Mouse (Mus musculus) liver, embryonic 16.5 days (tissue): ENCODE data around the gene Vmn1r21. TPM values are rescaled to one million over a fixed set of nuclear protein-coding genes. Genes with fewer than 3 reads are reported as not detected.
"Not testable (repeated sequence)": the region's sequence is repeated elsewhere in the genome, so short reads cannot be mapped to it uniquely, and the experiment has no call there.

Source experiments
- ATAC-seq: fragments of 200-750 bp; cut with Nextera tagmentation; 2 replicates; pipeline ENCODE4 v1.8.0; 2017; ENCODE audit warnings: low read depth, mild to moderate bottlenecking, moderate number of reproducible peaks, moderate library complexity
- H3K27ac ChIP-seq: fragments of 300-500 bp; sonication (generic); 2 replicates; pipeline ENCODE4 v1.5.1; 2014; ENCODE audit warnings: mild to moderate bottlenecking, low read length
- H3K27me3 ChIP-seq: fragments of 300-500 bp; sonication (generic); 2 replicates; pipeline ENCODE4 v1.6.1; 2014; ENCODE audit warnings: low read depth, low read length, mixed read lengths; ENCODE audit not compliant: control insufficient read depth, insufficient read depth
- H3K36me3 ChIP-seq: fragments of 300-500 bp; sonication (generic); 2 replicates; pipeline ENCODE4 v1.6.1; 2014; ENCODE audit warnings: mild to moderate bottlenecking; ENCODE audit not compliant: control insufficient read depth, insufficient read depth
- H3K4me1 ChIP-seq: fragments of 300-500 bp; sonication (generic); 2 replicates; pipeline ENCODE4 v1.6.1; 2014; ENCODE audit warnings: low read depth, low read length, mixed read lengths; ENCODE audit not compliant: control insufficient read depth
- H3K4me2 ChIP-seq: fragments of 300-500 bp; sonication (generic); 2 replicates; pipeline ENCODE4 v1.6.1; 2014; ENCODE audit warnings: low read depth, low read length, mixed read lengths
- H3K4me3 ChIP-seq: fragments of 300-500 bp; sonication (generic); 2 replicates; pipeline ENCODE4 v1.5.1; 2014; ENCODE audit warnings: low read depth, mild to moderate bottlenecking, low read length
- H3K9ac ChIP-seq: fragments of 300-500 bp; sonication (generic); 2 replicates; pipeline ENCODE4 v1.6.1; 2014; ENCODE audit warnings: low read depth, low read length
- H3K9me3 ChIP-seq: fragments of 300-500 bp; sonication (generic); replicated peaks from 2 replicates; pipeline ENCODE4 v1.6.1; 2016; ENCODE audit warnings: low read length; ENCODE audit not compliant: control insufficient read depth
- WGBS: fragments of 180-500 bp; shearing (Covaris S2); extraction: QIAGEN DNeasy Blood & Tissue Kit; methylation state at CpG from one replicate; pipeline ENCODE4 v1.1.7; 2014; ENCODE audit not compliant: insufficient replicate concordance; 5-methylcytosine and 5-hydroxymethylcytosine counted together
- polyA plus RNA-seq: library from polyadenylated mRNA; unstranded; fragments of >200 nt; fragmentation: Nextera tagmentation; extraction: Ambion mirVana; gene quantifications from 2 replicates; pipeline ENCODE4 v1.2.1, GENCODE M21; 2015

Gene Vmn1r21
- not detected in 2 replicates for polyA plus RNA-seq

- WGBS, result 33% methylated on average over 1 of the region's 1 CpGs
- Histone ChIP-seq H3K36me3 (no peaks in the 10 kb centered on the region), H3K9me3 (no peaks in the 10 kb centered on the region), H3K27me3 (no peaks in the 10 kb centered on the region), H3K9ac (no peak within 1 kb of the TSS), H3K4me3 (no peak within 1 kb of the TSS), H3K4me2 (no peak within 1 kb of the TSS), H3K27ac (no peak within 1 kb of the TSS), H3K4me1 (no peaks in the 10 kb centered on the region)
- no peak for ATAC-seq
These were observed at the start of gene Vmn1r21 for GRCm38 (mm10) chr6:57850286-57850685. Vmn1r21 (minus strand) TSS chr6:57850343.

GRCm38 (mm10) chr6:57859043-57860042 lies 9.2 kb upstream of the Vmn1r21 start:
- no peak overlapping the region for H3K4me3 ChIP-seq
- no peaks in the 10 kb centered on the region for H3K9me3 ChIP-seq
- no peaks in the 10 kb centered on the region for H3K36me3 ChIP-seq
- peaks cover 4% of the 10 kb centered on the region for H3K4me1 ChIP-seq
- WGBS, result 39% methylated on average over 6 of the region's 6 CpGs
- peak; percentile 79 for ATAC-seq
- no peak overlapping the region; the same call in 1 of the 2 replicates for H3K27ac ChIP-seq
- H3K27me3 ChIP-seq, result no peaks in the 10 kb centered on the region
- peak overlapping the region; percentile 10; the same call in 1 of the 2 replicates for H3K9ac ChIP-seq
- no peak overlapping the region for H3K4me2 ChIP-seq

GRCm38 (mm10) chr6:57851177-57851576 lies 1.0 kb upstream of the Vmn1r21 start:
- not testable (repeated sequence) for H3K9ac ChIP-seq, H3K4me2 ChIP-seq, H3K27ac ChIP-seq, H3K36me3 ChIP-seq, H3K4me1 ChIP-seq, H3K27me3 ChIP-seq, H3K9me3 ChIP-seq, ATAC-seq, H3K4me3 ChIP-seq
- 74% methylated on average over 5 of the region's 5 CpGs for WGBS

- Histone ChIP-seq H3K27ac (no peak overlapping the region), H3K27me3 (no peaks in the 10 kb centered on the region), H3K9me3 (no peaks in the 10 kb centered on the region), H3K9ac (no peak overlapping the region), H3K4me2 (no peak overlapping the region), H3K4me1 (no peaks in the 10 kb centered on the region), H3K4me3 (no peak overlapping the region), H3K36me3 (no peaks in the 10 kb centered on the region)
- no peak for ATAC-seq
- WGBS, result 45% methylated on average over 2 of the region's 2 CpGs
These were observed 10.3 kb downstream of the Vmn1r21 start for GRCm38 (mm10) chr6:57839693-57840408.

- H3K36me3 ChIP-seq, result no peaks in the 10 kb centered on the region
- 8% methylated on average over 5 of the region's 5 CpGs for WGBS
- H3K9me3 ChIP-seq, result no peaks in the 10 kb centered on the region
- H3K27me3 ChIP-seq, result no peaks in the 10 kb centered on the region
- no peak for ATAC-seq
- peak overlapping the region; percentile 97 for H3K4me3 ChIP-seq
- peak overlapping the region; percentile 100 for H3K9ac ChIP-seq
- peak overlapping the region; percentile 71 for H3K4me2 ChIP-seq
- H3K27ac ChIP-seq, result peak overlapping the region; percentile 91
- peaks cover 10% of the 10 kb centered on the region for H3K4me1 ChIP-seq
These were observed 24.9 kb downstream of the Vmn1r21 start for GRCm38 (mm10) chr6:57825259-57825715.

- ATAC-seq, result peak; percentile 84
- WGBS, result under 1% methylated on average over 87 of the region's 87 CpGs
These were observed 25.5 kb downstream of the Vmn1r21 start, which contains the start of gene Vopp1 for GRCm38 (mm10) chr6:57824422-57825258. Vopp1 (minus strand) TSS chr6:57825159.

GRCm38 (mm10) chr6:57823461-57823860 lies 26.7 kb downstream of the Vmn1r21 start:
- peak overlapping the region; percentile 59 for H3K9ac ChIP-seq
- ATAC-seq, result no peak
- peak overlapping the region; percentile 55 for H3K4me2 ChIP-seq
- no peaks in the 10 kb centered on the region for H3K36me3 ChIP-seq
- peak overlapping the region; percentile 77 for H3K27ac ChIP-seq
- H3K9me3 ChIP-seq, result no peaks in the 10 kb centered on the region
- H3K27me3 ChIP-seq, result no peaks in the 10 kb centered on the region
- peak overlapping the region; percentile 59 for H3K4me3 ChIP-seq
- H3K4me1 ChIP-seq, result peaks cover 7% of the 10 kb centered on the region
- 5% methylated on average over 3 of the region's 3 CpGs for WGBS

More at GRCm38 (mm10) chr6:57824422-57825258, 25.5 kb downstream of the Vmn1r21 start, which contains the start of gene Vopp1:
- Histone ChIP-seq H3K9ac (peak within 1 kb of the TSS; percentile 100), H3K4me1 (peaks cover 10% of the 10 kb centered on the region), H3K27ac (peak within 1 kb of the TSS; percentile 91), H3K4me2 (peak within 1 kb of the TSS; percentile 71), H3K27me3 (no peaks in the 10 kb centered on the region), H3K9me3 (no peaks in the 10 kb centered on the region), H3K36me3 (no peaks in the 10 kb centered on the region), H3K4me3 (peak within 1 kb of the TSS; percentile 97)
